Mouse (Mus musculus): ENCODE data around the gene Gm17374.

GRCm38 (mm10) chr2:140170127-140170802 lies 18.4 kb downstream of the Gm17374 start, which contains the start of the genes Esf1 and Ndufaf5:
- no peak for TF ChIP-seq CTCF (IDR thresholded peaks at IDR 0.05; ENCODE audit: low read depth, low read length)
- no peak for TF ChIP-seq POLR2A (IDR thresholded peaks at IDR 0.05; ENCODE audit: extremely low read depth, insufficient read depth, low read length)
